Mouse (Mus musculus): Measurements from ENCODE around the gene Hmgb4.

Gene Hmgb4

DNA sequence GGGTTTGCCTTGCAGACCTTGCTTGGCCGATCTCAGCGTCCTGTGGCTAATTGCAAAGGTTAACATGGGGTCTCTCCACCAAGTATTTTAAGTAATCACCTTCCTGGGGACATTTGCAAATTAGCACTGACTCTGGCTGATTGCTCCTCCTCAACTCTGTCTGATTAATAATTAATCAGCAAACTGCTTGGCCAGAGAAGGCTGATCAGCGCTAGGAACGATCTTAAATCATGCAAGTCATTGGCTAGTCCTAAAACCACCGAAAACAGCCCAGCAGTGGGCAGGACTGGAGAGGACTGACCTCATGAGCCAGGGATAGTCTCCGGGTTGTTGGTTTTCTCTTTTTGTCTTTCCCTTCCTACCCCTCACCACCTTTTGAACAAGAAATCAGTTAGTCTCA is 36.3 kb downstream of the Hmgb4 start:
- DNase-seq (ENCODE audit: low spot score): no peak

DNA sequence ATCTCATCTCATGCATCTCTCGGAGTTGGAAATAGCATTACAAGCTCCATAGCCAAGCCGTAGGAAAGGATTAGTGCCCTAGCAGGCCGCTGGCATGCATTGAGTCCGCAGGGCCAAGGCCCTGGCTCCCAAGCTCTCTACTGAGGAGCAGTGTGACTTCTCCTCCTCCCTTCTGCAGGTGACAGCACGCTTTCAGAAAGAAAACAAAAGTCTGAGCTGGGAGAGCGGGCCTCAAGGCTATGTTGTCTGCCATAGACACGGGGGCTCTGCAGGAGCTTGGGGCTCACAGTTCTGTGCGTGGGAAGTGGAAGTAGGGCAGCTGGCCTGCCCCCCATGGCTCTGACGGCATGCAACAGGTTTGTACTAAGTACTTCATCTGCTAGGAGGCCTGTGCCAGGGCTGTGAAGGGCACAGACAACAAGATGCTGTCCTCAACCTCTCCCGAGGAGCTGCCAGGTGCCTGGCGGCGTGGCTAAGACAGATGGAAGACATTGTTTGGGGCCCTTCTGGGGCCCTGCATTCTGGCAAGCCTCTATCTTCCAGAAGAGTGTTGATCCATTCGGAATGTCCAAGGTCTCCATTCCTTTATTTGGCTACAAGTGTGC is 42.7 kb downstream of the Hmgb4 start:
- DNase-seq (ENCODE audit: low spot score): no peak
